Mouse (Mus musculus) limb, embryonic 15.5 days (tissue): ENCODE results near the gene Rpl19. TPM values are rescaled to one million over a fixed set of nuclear protein-coding genes. Genes with fewer than 3 reads are reported as not detected.
A peak's percentile ranks its signal among the peaks of the same experiment; 100 is the strongest.

Experiments used
- ATAC-seq: fragments of 200-750 bp; cut with Nextera tagmentation; 2 replicates; pipeline ENCODE4 v1.8.0; 2017; ENCODE audit warnings: low read depth, moderate TSS enrichment; ENCODE audit not compliant: insufficient number of reproducible peaks, low FRiP score, low TSS enrichment
- H3K27ac ChIP-seq: fragments of 300-500 bp; sonication (generic); 2 replicates; pipeline ENCODE4 v1.5.1; 2015; ENCODE audit warnings: moderate library complexity, mild to moderate bottlenecking, inconsistent platforms
- H3K27me3 ChIP-seq: fragments of 300-500 bp; sonication (generic); 2 replicates; pipeline ENCODE4 v1.6.1; 2015; ENCODE audit warnings: inconsistent platforms
- H3K36me3 ChIP-seq: fragments of 300-500 bp; sonication (generic); 2 replicates; pipeline ENCODE4 v1.6.1; 2015; ENCODE audit warnings: inconsistent platforms
- H3K4me1 ChIP-seq: fragments of 300-500 bp; sonication (generic); 2 replicates; pipeline ENCODE4 v1.6.1; 2015; ENCODE audit warnings: inconsistent platforms
- H3K4me2 ChIP-seq: fragments of 300-500 bp; sonication (generic); 2 replicates; pipeline ENCODE4 v1.6.1; 2015; ENCODE audit warnings: mild to moderate bottlenecking, inconsistent platforms
- H3K4me3 ChIP-seq: fragments of 300-500 bp; sonication (generic); 2 replicates; pipeline ENCODE4 v1.5.1; 2015; ENCODE audit warnings: mild to moderate bottlenecking, inconsistent platforms
- H3K9ac ChIP-seq: fragments of 300-500 bp; sonication (generic); 2 replicates; pipeline ENCODE4 v1.6.1; 2015; ENCODE audit warnings: inconsistent platforms
- H3K9me3 ChIP-seq: fragments of 300-500 bp; sonication (generic); 2 replicates; pipeline ENCODE4 v1.6.1; 2016; ENCODE audit warnings: inconsistent platforms
- WGBS: fragments of 180-500 bp; shearing (Covaris S2); methylation state at CpG from one replicate; pipeline ENCODE4 v1.1.7; 2015; 5-methylcytosine and 5-hydroxymethylcytosine counted together
- polyA plus RNA-seq: library from polyadenylated mRNA; unstranded; fragments of >200 nt; fragmentation: Nextera tagmentation; extraction: Ambion mirVana; gene quantifications from 2 replicates; pipeline ENCODE4 v1.2.1, GENCODE M21; 2015

The Rpl19 gene
- polyA plus RNA-seq, 1 experiment from 2014 or later: 1,062 TPM

- H3K9me3 ChIP-seq: no peaks in the 10 kb centered on the region
- H3K4me1 ChIP-seq: peaks cover 38% of the 10 kb centered on the region
- H3K36me3 ChIP-seq: peaks cover 45% of the 10 kb centered on the region
- H3K4me2 ChIP-seq: no peak overlapping the region
- no peak for ATAC-seq
- H3K27ac ChIP-seq: no peak overlapping the region
- WGBS: 64% methylated on average over 6 of the region's 6 CpGs
- no peaks in the 10 kb centered on the region for H3K27me3 ChIP-seq
- no peak overlapping the region for H3K9ac ChIP-seq
- no peak overlapping the region for H3K4me3 ChIP-seq
These were observed 8.3 kb upstream of the Rpl19 start for GRCm38 (mm10) chr11:98018222-98018621.

GRCm38 (mm10) chr11:98018858-98019641 lies 7.5 kb upstream of the Rpl19 start:
- Histone ChIP-seq H3K4me3 (no peak overlapping the region), H3K27ac (no peak overlapping the region), H3K36me3 (peaks cover 41% of the 10 kb centered on the region), H3K27me3 (no peaks in the 10 kb centered on the region), H3K4me2 (no peak overlapping the region), H3K9me3 (no peaks in the 10 kb centered on the region), H3K9ac (no peak overlapping the region), H3K4me1 (peaks cover 38% of the 10 kb centered on the region)
- ATAC-seq: no peak
- WGBS: 51% methylated on average over 10 of the region's 10 CpGs

DNA sequence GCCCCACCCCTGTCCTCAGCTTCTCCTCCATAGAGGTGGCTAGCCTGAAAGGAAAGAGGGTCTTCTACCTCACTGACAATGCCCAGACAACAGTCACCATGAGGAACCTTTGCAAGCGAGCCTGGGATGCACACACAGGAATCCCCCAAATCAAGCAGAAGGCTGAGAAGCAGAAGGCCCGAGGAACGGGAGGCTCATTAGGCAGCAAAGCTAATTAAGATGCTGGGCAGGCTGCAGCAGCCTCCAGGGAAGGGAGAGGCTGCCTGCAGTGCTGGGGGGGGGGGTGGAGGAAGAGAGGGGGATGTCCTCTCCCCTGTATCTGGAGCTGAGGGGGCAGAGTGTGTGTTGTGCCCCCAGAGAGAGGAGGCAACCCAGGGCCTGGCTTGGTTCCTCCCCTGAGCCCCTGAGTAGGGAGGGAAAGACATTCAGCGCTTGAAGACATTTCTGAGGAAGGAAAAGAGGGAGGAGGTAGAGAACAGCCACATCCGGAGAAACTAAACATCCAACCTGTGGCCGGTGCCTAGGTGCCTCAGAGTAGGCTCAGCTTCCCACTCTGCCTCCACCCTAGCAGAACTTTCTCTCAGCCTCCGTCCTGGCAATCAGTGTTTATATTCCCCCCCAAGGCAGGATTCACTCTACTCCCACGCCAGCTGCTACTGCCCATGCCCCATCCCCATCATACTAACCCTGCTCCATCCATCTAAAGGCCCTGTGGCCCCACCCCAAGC lies 6.5 kb upstream of the Rpl19 start:
- Histone ChIP-seq H3K9me3 (no peaks in the 10 kb centered on the region), H3K27me3 (no peaks in the 10 kb centered on the region), H3K27ac (peak overlapping the region; percentile 43), H3K4me3 (peak overlapping the region; percentile 10; the same call in 1 of the 2 replicates), H3K36me3 (peaks cover 33% of the 10 kb centered on the region), H3K9ac (no peak overlapping the region), H3K4me2 (peak overlapping the region; percentile 19; the same call in 1 of the 2 replicates), H3K4me1 (peaks cover 38% of the 10 kb centered on the region)
- WGBS: 25% methylated on average over 8 of the region's 8 CpGs
- ATAC-seq: no peak

DNA sequence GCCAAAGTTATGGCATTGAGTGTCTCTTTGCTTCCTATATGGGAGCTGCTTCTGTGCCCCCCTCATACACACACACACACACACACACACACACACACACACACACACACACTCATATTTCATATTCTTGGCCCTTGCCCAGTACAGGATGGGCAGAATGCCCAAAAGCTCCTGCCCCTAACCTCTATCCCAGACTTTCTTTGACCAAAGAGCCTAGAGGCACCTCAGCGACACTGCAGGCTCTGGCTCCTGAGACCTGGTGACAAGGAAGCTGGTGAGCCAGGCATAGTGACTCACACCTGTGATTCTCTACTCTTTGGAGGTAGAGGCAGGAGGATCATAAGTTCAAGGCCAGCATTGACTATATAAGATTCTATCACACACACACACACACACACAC lies 5.8 kb upstream of the Rpl19 start:
- peak overlapping the region; percentile 19; the same call in 1 of the 2 replicates for H3K4me2 ChIP-seq
- peak overlapping the region; percentile 10 for H3K4me3 ChIP-seq
- no peak for ATAC-seq
- H3K27ac ChIP-seq: peak overlapping the region; percentile 43; the same call in 1 of the 2 replicates
- no peaks in the 10 kb centered on the region for H3K27me3 ChIP-seq
- 44% methylated on average over 1 of the region's 1 CpGs for WGBS
- H3K9me3 ChIP-seq: no peaks in the 10 kb centered on the region
- no peak overlapping the region for H3K9ac ChIP-seq
- peaks cover 28% of the 10 kb centered on the region for H3K36me3 ChIP-seq
- H3K4me1 ChIP-seq: peaks cover 42% of the 10 kb centered on the region

DNA sequence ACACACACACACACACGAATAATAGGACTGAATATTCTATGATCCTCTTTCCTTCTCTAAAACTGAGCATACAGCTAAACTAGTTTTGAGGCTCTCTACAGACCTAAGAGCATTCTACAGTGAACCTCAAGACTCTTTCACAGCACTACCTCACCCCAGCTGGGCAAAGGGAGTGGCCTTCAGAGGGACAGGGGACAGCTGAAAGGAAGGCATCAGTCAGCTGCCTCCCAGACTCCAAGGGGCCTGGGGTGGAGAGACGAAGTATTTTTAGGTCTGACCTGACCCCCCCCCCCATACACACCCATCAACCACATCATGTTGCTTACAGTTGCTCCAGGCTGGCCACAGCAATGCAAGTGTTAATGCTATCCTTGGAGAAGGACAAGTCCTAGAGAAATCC lies 5.4 kb upstream of the Rpl19 start:
- peak overlapping the region; percentile 88 for H3K4me3 ChIP-seq
- H3K36me3 ChIP-seq: peaks cover 23% of the 10 kb centered on the region
- peaks cover 45% of the 10 kb centered on the region for H3K4me1 ChIP-seq
- 45% methylated on average over 2 of the region's 2 CpGs for WGBS
- H3K4me2 ChIP-seq: peak overlapping the region; percentile 84
- peak overlapping the region; percentile 91 for H3K27ac ChIP-seq
- peak; percentile 26; the same call in 1 of the 2 replicates for ATAC-seq
- no peak overlapping the region for H3K9ac ChIP-seq
- H3K27me3 ChIP-seq: no peaks in the 10 kb centered on the region
- H3K9me3 ChIP-seq: no peaks in the 10 kb centered on the region

DNA sequence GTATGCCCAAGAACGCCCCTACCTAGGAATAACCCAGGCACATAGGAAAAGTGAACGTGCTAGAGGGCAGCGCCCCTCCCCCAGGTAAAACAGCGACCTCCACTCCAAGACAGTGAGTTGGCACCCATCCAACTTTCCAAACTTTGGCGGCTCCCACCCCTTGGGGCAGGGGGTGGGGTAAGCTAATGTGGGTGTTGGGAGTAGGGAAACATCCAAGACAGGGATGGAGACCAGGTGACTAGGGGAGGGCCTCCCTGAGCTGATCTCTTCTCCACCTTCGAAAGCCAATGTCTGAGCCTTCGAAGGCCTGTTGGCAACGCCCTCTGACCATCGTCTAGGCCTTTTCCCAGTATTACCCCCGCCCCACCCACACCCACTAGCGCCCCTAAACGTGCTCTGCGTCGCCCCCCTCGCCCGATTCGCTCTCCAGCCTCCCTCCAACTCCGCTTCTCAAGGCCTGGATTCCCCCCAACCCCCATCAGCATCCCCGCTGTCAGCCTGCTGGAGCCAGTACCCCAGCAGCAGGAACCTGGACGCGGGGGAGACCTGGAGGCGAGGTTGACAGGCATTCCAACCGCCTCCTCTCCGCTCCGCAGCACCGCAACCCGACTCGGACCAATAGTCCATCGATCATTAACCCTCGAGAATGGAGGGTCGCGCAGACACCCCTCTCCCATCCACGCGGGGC lies 4.8 kb upstream of the Rpl19 start:
- H3K4me3 ChIP-seq: peak overlapping the region; percentile 88
- peak overlapping the region; percentile 80 for H3K9ac ChIP-seq
- WGBS: 3% methylated on average over 34 of the region's 34 CpGs
- no peaks in the 10 kb centered on the region for H3K9me3 ChIP-seq
- ATAC-seq: peak; percentile 37; the same call in 1 of the 2 replicates
- peak overlapping the region; percentile 91 for H3K27ac ChIP-seq
- H3K27me3 ChIP-seq: no peaks in the 10 kb centered on the region
- H3K4me2 ChIP-seq: peak overlapping the region; percentile 84
- peaks cover 18% of the 10 kb centered on the region for H3K36me3 ChIP-seq
- peaks cover 45% of the 10 kb centered on the region for H3K4me1 ChIP-seq

GRCm38 (mm10) chr11:98022253-98022554 lies 4.3 kb upstream of the Rpl19 start:
- Histone ChIP-seq H3K27me3 (no peaks in the 10 kb centered on the region), H3K36me3 (peaks cover 14% of the 10 kb centered on the region), H3K4me1 (peaks cover 45% of the 10 kb centered on the region), H3K9ac (peak overlapping the region; percentile 80), H3K4me3 (peak overlapping the region; percentile 88), H3K9me3 (no peaks in the 10 kb centered on the region), H3K4me2 (peak overlapping the region; percentile 84), H3K27ac (peak overlapping the region; percentile 91)
- ATAC-seq: no peak
- under 1% methylated on average over 23 of the region's 23 CpGs for WGBS

DNA sequence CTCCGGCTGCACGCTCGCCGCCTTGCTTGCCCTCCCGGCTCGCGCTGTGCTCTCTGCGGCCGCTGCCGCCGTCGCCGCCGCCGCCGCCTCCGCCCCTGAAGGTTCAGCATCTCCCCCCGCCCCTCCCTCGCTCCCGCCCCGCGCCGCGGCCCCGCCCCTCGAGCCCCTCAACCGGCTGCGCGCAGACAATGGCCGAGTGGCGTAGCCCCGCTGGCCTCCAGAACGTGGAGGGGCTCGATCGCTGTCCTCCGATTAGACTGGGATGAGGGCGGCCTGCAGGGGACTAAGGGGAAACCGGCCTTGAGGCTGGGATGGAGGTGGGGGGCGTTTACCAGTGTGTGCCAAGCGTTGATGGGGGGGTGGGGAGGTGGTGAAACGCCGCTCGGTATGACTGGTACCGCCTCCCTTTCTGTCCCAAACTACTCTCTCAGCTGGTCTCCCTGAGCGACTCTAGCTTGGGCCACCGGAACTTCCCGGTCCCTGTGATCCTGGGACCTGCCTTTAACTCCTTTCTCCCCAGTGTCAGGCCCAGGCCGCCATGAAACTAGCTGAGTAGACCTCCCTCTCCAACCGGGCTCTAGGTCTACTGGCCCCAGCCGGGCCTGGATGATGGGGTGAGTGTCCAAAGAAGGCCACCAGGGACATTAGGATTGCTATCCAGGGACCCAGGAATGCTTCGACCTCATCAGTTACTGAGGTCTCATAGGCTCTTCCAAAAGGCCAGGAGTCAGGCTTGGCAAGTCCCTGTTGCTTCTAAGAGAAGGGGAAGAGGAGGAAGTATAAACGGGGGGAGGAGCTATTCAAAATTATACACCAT lies 3.7 kb upstream of the Rpl19 start, which contains the start of gene Cacnb1:
Gene Cacnb1 (minus strand): TSS at position 480 of the 817 bp plus-strand sequence.
- ATAC-seq: peak; percentile 40; the same call in 1 of the 2 replicates
- Histone ChIP-seq H3K9me3 (no peaks in the 10 kb centered on the region), H3K4me2 (peak within 1 kb of the TSS; percentile 84), H3K36me3 (peaks cover 8% of the 10 kb centered on the region), H3K4me1 (peaks cover 49% of the 10 kb centered on the region), H3K27me3 (no peaks in the 10 kb centered on the region), H3K4me3 (peak within 1 kb of the TSS; percentile 88), H3K9ac (peak within 1 kb of the TSS; percentile 80), H3K27ac (peak within 1 kb of the TSS; percentile 91)
- WGBS: under 1% methylated on average over 49 of the region's 52 CpGs

GRCm38 (mm10) chr11:98024516-98024915 lies 2.0 kb upstream of the Rpl19 start:
- H3K4me3 ChIP-seq: no peak overlapping the region
- no peak overlapping the region for H3K9ac ChIP-seq
- WGBS: 86% methylated on average over 3 of the region's 3 CpGs
- ATAC-seq: no peak
- no peaks in the 10 kb centered on the region for H3K27me3 ChIP-seq
- peaks cover 38% of the 10 kb centered on the region for H3K4me1 ChIP-seq
- no peak overlapping the region for H3K27ac ChIP-seq
- no peaks in the 10 kb centered on the region for H3K9me3 ChIP-seq
- peaks cover 16% of the 10 kb centered on the region for H3K36me3 ChIP-seq
- H3K4me2 ChIP-seq: no peak overlapping the region

GRCm38 (mm10) chr11:98026248-98026569 lies 301 bp upstream of the Rpl19 start:
- H3K9ac ChIP-seq: peak overlapping the region; percentile 99
- peak overlapping the region; percentile 83 for H3K4me3 ChIP-seq
- H3K27ac ChIP-seq: peak overlapping the region; percentile 87

GRCm38 (mm10) chr11:98027297-98027688 lies 783 bp downstream of the Rpl19 start:
- Histone ChIP-seq H3K4me3 (peak overlapping the region; percentile 83), H3K27ac (peak overlapping the region; percentile 87), H3K4me2 (peak overlapping the region; percentile 67), H3K27me3 (no peaks in the 10 kb centered on the region), H3K9ac (peak overlapping the region; percentile 99), H3K36me3 (peaks cover 35% of the 10 kb centered on the region), H3K4me1 (peaks cover 14% of the 10 kb centered on the region), H3K9me3 (no peaks in the 10 kb centered on the region)
- under 1% methylated on average over 18 of the region's 18 CpGs for WGBS
- ATAC-seq: no peak

More at GRCm38 (mm10) chr11:98026248-98026569, 301 bp upstream of the Rpl19 start:
- Histone ChIP-seq H3K36me3 (peaks cover 33% of the 10 kb centered on the region), H3K27me3 (no peaks in the 10 kb centered on the region), H3K4me2 (peak overlapping the region; percentile 67), H3K9me3 (no peaks in the 10 kb centered on the region), H3K4me1 (peaks cover 23% of the 10 kb centered on the region)
- 6% methylated on average over 15 of the region's 15 CpGs for WGBS
- ATAC-seq: no peak
